Mouse (Mus musculus): ENCODE data around the gene Kcnn3. TPM values are rescaled to one million over a fixed set of nuclear protein-coding genes. Genes with fewer than 3 reads are reported as not detected.

The Kcnn3 gene
- polyA plus RNA-seq, 1 experiment from 2014 or later: 9.0 TPM

- no peaks in the 10 kb centered on the region for H3K9me3 ChIP-seq (ENCODE audit: control insufficient read depth, low read length)
- no peak overlapping the region for H3K4me2 ChIP-seq (ENCODE audit: low read length)
- no peak overlapping the region for H3K4me3 ChIP-seq (ENCODE audit: low read length)
- H3K36me3 ChIP-seq (ENCODE audit: control insufficient read depth, insufficient read depth, low read length): no peaks in the 10 kb centered on the region
- H3K4me1 ChIP-seq (ENCODE audit: control insufficient read depth, insufficient read depth, low read depth, low read length): peaks cover 25% of the 10 kb centered on the region
- H3K27me3 ChIP-seq (replicated peaks; ENCODE audit: control insufficient read depth, insufficient read depth, low read length): no peaks in the 10 kb centered on the region
- ATAC-seq: no peak
- H3K27ac ChIP-seq (ENCODE audit: low read depth, low read length): no peak overlapping the region
- 47% methylated on average over 1 of the region's 1 CpGs for WGBS
- peak overlapping the region; percentile 30; the same call in 1 of the 2 replicates for H3K9ac ChIP-seq (ENCODE audit: low read depth, low read length)
Observed at GRCm38 (mm10) chr3:89607327-89607726, 87.4 kb downstream of the Kcnn3 start.

GRCm38 (mm10) chr3:89612048-89612447 lies 92.1 kb downstream of the Kcnn3 start:
- Histone ChIP-seq H3K36me3 (ENCODE audit: control insufficient read depth, insufficient read depth, low read length) (no peaks in the 10 kb centered on the region), H3K4me2 (ENCODE audit: low read length) (no peak overlapping the region), H3K27me3 (replicated peaks; ENCODE audit: control insufficient read depth, insufficient read depth, low read length) (no peaks in the 10 kb centered on the region), H3K4me1 (ENCODE audit: control insufficient read depth, insufficient read depth, low read depth, low read length) (peaks cover 21% of the 10 kb centered on the region), H3K27ac (ENCODE audit: low read depth, low read length) (no peak overlapping the region), H3K9ac (ENCODE audit: low read depth, low read length) (no peak overlapping the region), H3K9me3 (ENCODE audit: control insufficient read depth, low read length) (no peaks in the 10 kb centered on the region), H3K4me3 (ENCODE audit: low read length) (no peak overlapping the region)
- no peak for ATAC-seq
- 88% methylated on average over 5 of the region's 5 CpGs for WGBS

GRCm38 (mm10) chr3:89613526-89614523 lies 93.9 kb downstream of the Kcnn3 start:
- no peaks in the 10 kb centered on the region for H3K27me3 ChIP-seq (replicated peaks; ENCODE audit: control insufficient read depth, insufficient read depth, low read length)
- H3K9me3 ChIP-seq (ENCODE audit: control insufficient read depth, low read length): no peaks in the 10 kb centered on the region
- no peaks in the 10 kb centered on the region for H3K36me3 ChIP-seq (ENCODE audit: control insufficient read depth, insufficient read depth, low read length)
- H3K9ac ChIP-seq (ENCODE audit: low read depth, low read length): 0 out of 2 replicates have a peak overlapping the region, but pooled peaks have one; percentile 20
- ATAC-seq: peak; percentile 88
- no peak overlapping the region for H3K4me3 ChIP-seq (ENCODE audit: low read length)
- H3K27ac ChIP-seq (ENCODE audit: low read depth, low read length): peak overlapping the region; percentile 76
- H3K4me1 ChIP-seq (ENCODE audit: control insufficient read depth, insufficient read depth, low read depth, low read length): peaks cover 16% of the 10 kb centered on the region
- 21% methylated on average over 18 of the region's 18 CpGs for WGBS
- H3K4me2 ChIP-seq (ENCODE audit: low read length): 0 out of 2 replicates have a peak overlapping the region, but pooled peaks have one; percentile 7

GRCm38 (mm10) chr3:89616861-89617260 lies 96.9 kb downstream of the Kcnn3 start:
- 58% methylated on average over 6 of the region's 6 CpGs for WGBS
- Histone ChIP-seq H3K9me3 (ENCODE audit: control insufficient read depth, low read length) (no peaks in the 10 kb centered on the region), H3K4me3 (ENCODE audit: low read length) (no peak overlapping the region), H3K9ac (ENCODE audit: low read depth, low read length) (no peak overlapping the region), H3K36me3 (ENCODE audit: control insufficient read depth, insufficient read depth, low read length) (no peaks in the 10 kb centered on the region), H3K27ac (ENCODE audit: low read depth, low read length) (no peak overlapping the region), H3K27me3 (replicated peaks; ENCODE audit: control insufficient read depth, insufficient read depth, low read length) (no peaks in the 10 kb centered on the region), H3K4me2 (ENCODE audit: low read length) (no peak overlapping the region), H3K4me1 (ENCODE audit: control insufficient read depth, insufficient read depth, low read depth, low read length) (peaks cover 16% of the 10 kb centered on the region)
- ATAC-seq: no peak

- Histone ChIP-seq H3K4me2 (ENCODE audit: low read length) (no peak overlapping the region), H3K4me3 (ENCODE audit: low read length) (no peak overlapping the region), H3K27me3 (replicated peaks; ENCODE audit: control insufficient read depth, insufficient read depth, low read length) (no peaks in the 10 kb centered on the region), H3K36me3 (ENCODE audit: control insufficient read depth, insufficient read depth, low read length) (no peaks in the 10 kb centered on the region), H3K27ac (ENCODE audit: low read depth, low read length) (no peak overlapping the region), H3K9me3 (ENCODE audit: control insufficient read depth, low read length) (no peaks in the 10 kb centered on the region), H3K4me1 (ENCODE audit: control insufficient read depth, insufficient read depth, low read depth, low read length) (peaks cover 16% of the 10 kb centered on the region), H3K9ac (ENCODE audit: low read depth, low read length) (no peak overlapping the region)
- WGBS: 94% methylated on average over 2 of the region's 2 CpGs
- ATAC-seq: no peak
Observed at GRCm38 (mm10) chr3:89617360-89617759, 97.4 kb downstream of the Kcnn3 start.

- Histone ChIP-seq H3K4me2 (ENCODE audit: low read length) (no peak overlapping the region), H3K4me1 (ENCODE audit: control insufficient read depth, insufficient read depth, low read depth, low read length) (peaks cover 28% of the 10 kb centered on the region), H3K36me3 (ENCODE audit: control insufficient read depth, insufficient read depth, low read length) (no peaks in the 10 kb centered on the region), H3K9me3 (ENCODE audit: control insufficient read depth, low read length) (no peaks in the 10 kb centered on the region), H3K27ac (ENCODE audit: low read depth, low read length) (peak overlapping the region; percentile 71), H3K27me3 (replicated peaks; ENCODE audit: control insufficient read depth, insufficient read depth, low read length) (no peaks in the 10 kb centered on the region), H3K4me3 (ENCODE audit: low read length) (no peak overlapping the region), H3K9ac (ENCODE audit: low read depth, low read length) (no peak overlapping the region)
- WGBS: 5% methylated on average over 6 of the region's 6 CpGs
- peak; percentile 82 for ATAC-seq
Observed at GRCm38 (mm10) chr3:89622825-89623224, 102.9 kb downstream of the Kcnn3 start.

- no peak overlapping the region for H3K4me3 ChIP-seq (ENCODE audit: low read length)
- H3K4me2 ChIP-seq (ENCODE audit: low read length): no peak overlapping the region
- 37% methylated on average over 4 of the region's 4 CpGs for WGBS
- H3K9me3 ChIP-seq (ENCODE audit: control insufficient read depth, low read length): no peaks in the 10 kb centered on the region
- H3K27me3 ChIP-seq (replicated peaks; ENCODE audit: control insufficient read depth, insufficient read depth, low read length): no peaks in the 10 kb centered on the region
- no peak for ATAC-seq
- peaks cover 28% of the 10 kb centered on the region for H3K4me1 ChIP-seq (ENCODE audit: control insufficient read depth, insufficient read depth, low read depth, low read length)
- no peak overlapping the region for H3K27ac ChIP-seq (ENCODE audit: low read depth, low read length)
- H3K36me3 ChIP-seq (ENCODE audit: control insufficient read depth, insufficient read depth, low read length): no peaks in the 10 kb centered on the region
- H3K9ac ChIP-seq (ENCODE audit: low read depth, low read length): no peak overlapping the region
Observed at GRCm38 (mm10) chr3:89623531-89623930, 103.6 kb downstream of the Kcnn3 start.

- H3K27ac ChIP-seq (ENCODE audit: low read depth, low read length): peak overlapping the region; percentile 40
- no peak overlapping the region for H3K4me3 ChIP-seq (ENCODE audit: low read length)
- ATAC-seq: no peak
- H3K9ac ChIP-seq (ENCODE audit: low read depth, low read length): no peak overlapping the region
- peaks cover 28% of the 10 kb centered on the region for H3K4me1 ChIP-seq (ENCODE audit: control insufficient read depth, insufficient read depth, low read depth, low read length)
- no peaks in the 10 kb centered on the region for H3K9me3 ChIP-seq (ENCODE audit: control insufficient read depth, low read length)
- H3K36me3 ChIP-seq (ENCODE audit: control insufficient read depth, insufficient read depth, low read length): no peaks in the 10 kb centered on the region
- H3K27me3 ChIP-seq (replicated peaks; ENCODE audit: control insufficient read depth, insufficient read depth, low read length): no peaks in the 10 kb centered on the region
- WGBS: 51% methylated on average over 6 of the region's 6 CpGs
- H3K4me2 ChIP-seq (ENCODE audit: low read length): no peak overlapping the region
Observed at GRCm38 (mm10) chr3:89624001-89624400, 104.0 kb downstream of the Kcnn3 start.

- Histone ChIP-seq H3K36me3 (ENCODE audit: control insufficient read depth, insufficient read depth, low read length) (no peaks in the 10 kb centered on the region), H3K27ac (ENCODE audit: low read depth, low read length) (peak overlapping the region; percentile 68), H3K9me3 (ENCODE audit: control insufficient read depth, low read length) (no peaks in the 10 kb centered on the region), H3K9ac (ENCODE audit: low read depth, low read length) (no peak overlapping the region), H3K27me3 (replicated peaks; ENCODE audit: control insufficient read depth, insufficient read depth, low read length) (no peaks in the 10 kb centered on the region), H3K4me3 (ENCODE audit: low read length) (no peak overlapping the region), H3K4me1 (ENCODE audit: control insufficient read depth, insufficient read depth, low read depth, low read length) (peaks cover 28% of the 10 kb centered on the region), H3K4me2 (ENCODE audit: low read length) (no peak overlapping the region)
- 47% methylated on average over 5 of the region's 5 CpGs for WGBS
- no peak for ATAC-seq
Observed at GRCm38 (mm10) chr3:89624814-89625445, 105.0 kb downstream of the Kcnn3 start.
